Mouse (Mus musculus) 416B (cell line): ENCODE results near the gene Coch.
"Not testable (repeated sequence)": the region's sequence is repeated elsewhere in the genome, so short reads cannot be mapped to it uniquely, and the experiment has no call there.

ENCODE experiments used
- DNase-seq: peaks from one replicate; pipeline ENCODE4 v3.0.0; 2011; ENCODE audit warnings: low read depth

The Coch gene

GRCm38 (mm10) chr12:51593229-51594029 lies at the start of gene Coch:
Coch (plus strand) TSS chr12:51593341.
- DNase-seq = no peak

- DNase-seq = peak; percentile 43
These were observed 49.7 kb upstream of the Coch start for GRCm38 (mm10) chr12:51543402-51543960.

- DNase-seq = no peak
These were observed 38.1 kb upstream of the Coch start for GRCm38 (mm10) chr12:51555041-51555440.

GRCm38 (mm10) chr12:51561416-51561815 lies 31.7 kb upstream of the Coch start:
- DNase-seq = no peak

- DNase-seq = no peak
These were observed 25.9 kb upstream of the Coch start for GRCm38 (mm10) chr12:51567225-51567624.

GRCm38 (mm10) chr12:51569472-51569871 lies 23.7 kb upstream of the Coch start:
- DNase-seq = peak; percentile 9

GRCm38 (mm10) chr12:51569944-51570343 lies 23.2 kb upstream of the Coch start:
- peak; percentile 25 for DNase-seq

- no peak for DNase-seq
These were observed 20.5 kb upstream of the Coch start for GRCm38 (mm10) chr12:51572651-51573050.

GRCm38 (mm10) chr12:51577816-51578215 lies 15.3 kb upstream of the Coch start:
- DNase-seq = not testable (repeated sequence)

GRCm38 (mm10) chr12:51589263-51589662 lies 3.9 kb upstream of the Coch start:
- DNase-seq = no peak

- DNase-seq = no peak
These were observed 1.2 kb upstream of the Coch start for GRCm38 (mm10) chr12:51591921-51592320.

- no peak for DNase-seq
These were observed 283 bp upstream of the Coch start for GRCm38 (mm10) chr12:51592888-51593228.

GRCm38 (mm10) chr12:51594030-51594470 lies 909 bp downstream of the Coch start:
- DNase-seq = no peak

- DNase-seq = no peak
These were observed 10.2 kb downstream of the Coch start for GRCm38 (mm10) chr12:51603306-51603705.

- DNase-seq = no peak
These were observed 13.0 kb downstream of the Coch start for GRCm38 (mm10) chr12:51606138-51606537.

GRCm38 (mm10) chr12:51612361-51612760 lies 19.2 kb downstream of the Coch start:
- no peak for DNase-seq

GRCm38 (mm10) chr12:51620572-51620971 lies 27.4 kb downstream of the Coch start:
- no peak for DNase-seq

GRCm38 (mm10) chr12:51621161-51621560 lies 28.0 kb downstream of the Coch start:
- no peak for DNase-seq

GRCm38 (mm10) chr12:51622670-51623365 lies 29.7 kb downstream of the Coch start:
- DNase-seq = peak; percentile 73

- no peak for DNase-seq
These were observed 30.2 kb downstream of the Coch start for GRCm38 (mm10) chr12:51623366-51623694.

- no peak for DNase-seq
These were observed 40.3 kb downstream of the Coch start for GRCm38 (mm10) chr12:51633481-51633880.

- no peak for DNase-seq
These were observed 43.1 kb downstream of the Coch start for GRCm38 (mm10) chr12:51636260-51636659.
